Mouse (Mus musculus) kidney, adult 2 months (tissue): ENCODE results near the gene Dync1i1.

Experiments used
- CTCF ChIP-seq: fragments of 200-500 bp; conservative IDR thresholded peaks from 2 replicates; pipeline ENCODE4 v1.5.1; 2011; ENCODE audit warnings: low read depth, mild to moderate bottlenecking, control low read depth, low read length, moderate library complexity, mixed read lengths; ENCODE audit not compliant: insufficient read depth, insufficient read length
- POLR2A ChIP-seq: fragments of 200-500 bp; IDR thresholded peaks from one replicate; pipeline ENCODE4 v1.6.1; 2011; ENCODE audit warnings: low read depth, low read length, control low read depth

- TF ChIP-seq POLR2A (no peak), CTCF (no peak)
Observed at GRCm38 (mm10) chr6:6038773-6039550, 313.5 kb downstream of the Dync1i1 start.
